Mouse (Mus musculus) layer of hippocampus, adult 11-12 months (tissue): ENCODE measurements around the gene Brwd1.
"Not testable (repeated sequence)": the region's sequence is repeated elsewhere in the genome, so short reads cannot be mapped to it uniquely, and the experiment has no call there.

ENCODE experiments used
- DNase-seq: peaks from one replicate; pipeline ENCODE4 v3.0.0; 2022; ENCODE audit warnings: low spot score

Brwd1 gene

GRCm38 (mm10) chr16:96080524-96080923 lies 1.8 kb downstream of the Brwd1 start:
- DNase-seq = no peak

- DNase-seq = no peak
Observed at GRCm38 (mm10) chr16:96068364-96068763, 14.0 kb downstream of the Brwd1 start.

DNA sequence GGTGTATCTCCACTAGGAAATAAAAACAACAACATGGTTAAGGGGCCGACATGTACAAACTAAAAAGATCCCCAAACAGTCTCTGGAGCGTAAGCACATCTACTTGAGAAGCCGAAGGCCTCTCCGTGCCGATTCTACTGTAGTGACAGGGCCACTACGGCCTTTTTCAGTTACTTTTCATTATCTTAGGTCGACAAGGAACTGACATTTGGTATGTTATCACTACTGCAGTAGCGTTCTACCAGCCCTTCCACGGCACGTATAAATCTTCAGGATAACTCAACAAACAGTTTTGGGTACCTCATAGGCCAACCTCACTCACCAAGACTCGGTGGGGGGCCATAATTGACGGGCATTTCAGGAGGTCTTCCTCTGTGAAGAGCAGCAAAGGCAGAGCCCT lies 16.2 kb downstream of the Brwd1 start:
- DNase-seq = no peak

GRCm38 (mm10) chr16:96064649-96065048 lies 17.7 kb downstream of the Brwd1 start:
- no peak for DNase-seq

- DNase-seq = peak; percentile 28
Observed at GRCm38 (mm10) chr16:96044096-96044495, 38.2 kb downstream of the Brwd1 start.

DNA sequence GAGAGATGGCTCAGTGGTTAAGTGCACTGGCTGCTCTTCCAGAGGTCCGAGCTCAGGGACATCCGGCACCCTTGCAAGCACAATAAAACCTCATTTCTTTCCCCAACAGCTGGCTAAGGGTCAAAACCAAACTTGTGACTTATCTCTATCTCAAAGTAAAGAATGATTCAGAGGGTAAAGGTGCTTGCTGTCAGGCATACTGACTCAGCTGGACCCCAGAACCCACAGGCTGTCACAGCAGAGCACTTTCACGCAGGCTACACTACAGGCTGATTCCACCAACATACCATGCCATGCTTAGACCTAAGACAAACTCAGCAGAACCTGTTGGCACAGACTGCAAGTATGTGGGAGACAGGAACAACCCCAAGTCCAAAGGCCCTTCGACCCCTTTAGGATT lies 41.6 kb downstream of the Brwd1 start:
- no peak for DNase-seq

GRCm38 (mm10) chr16:96039538-96039937 lies 42.8 kb downstream of the Brwd1 start:
- no peak for DNase-seq

- no peak for DNase-seq
Observed at GRCm38 (mm10) chr16:96034473-96034872, 47.9 kb downstream of the Brwd1 start.

DNA sequence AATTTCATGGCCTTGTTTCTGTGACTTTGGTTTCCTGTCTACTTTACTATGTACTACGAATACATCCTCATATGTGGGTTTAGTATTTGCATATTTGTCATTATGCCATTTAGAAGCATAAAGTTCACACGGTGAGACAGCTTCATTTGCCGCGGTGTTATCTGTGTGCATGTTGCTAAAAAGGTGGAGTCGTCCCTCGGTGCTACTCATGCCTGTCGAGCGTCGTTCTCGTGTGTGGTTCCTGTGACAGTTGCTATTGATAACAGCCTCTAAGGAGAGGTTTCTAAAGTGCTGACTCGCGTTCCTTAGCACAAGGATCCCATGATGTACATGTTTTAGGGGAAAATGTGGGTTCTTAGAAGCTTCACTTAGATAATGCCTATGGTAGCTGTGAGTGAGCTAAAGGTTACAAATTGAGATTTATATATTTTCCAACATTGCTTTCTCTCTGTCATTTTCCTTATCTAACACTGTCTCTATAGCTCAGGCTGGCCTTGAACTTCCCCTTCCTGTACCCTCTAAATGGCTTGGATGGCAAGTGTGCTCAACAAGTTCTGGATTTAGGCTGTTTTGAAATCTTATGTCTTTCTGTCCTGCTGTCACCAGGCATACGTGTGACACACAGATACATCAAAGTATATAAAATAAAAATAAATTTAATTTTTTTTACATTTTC lies 49.8 kb downstream of the Brwd1 start:
- no peak for DNase-seq

- no peak for DNase-seq
Observed at GRCm38 (mm10) chr16:96030476-96031102, 51.7 kb downstream of the Brwd1 start.

GRCm38 (mm10) chr16:96026256-96026655 lies 56.1 kb downstream of the Brwd1 start:
- no peak for DNase-seq

- DNase-seq = no peak
Observed at GRCm38 (mm10) chr16:96025244-96025643, 57.1 kb downstream of the Brwd1 start.

GRCm38 (mm10) chr16:96021045-96021444 lies 61.3 kb downstream of the Brwd1 start:
- DNase-seq = no peak

GRCm38 (mm10) chr16:96009124-96009523 lies 73.2 kb downstream of the Brwd1 start:
- not testable (repeated sequence) for DNase-seq

- DNase-seq = not testable (repeated sequence)
Observed at GRCm38 (mm10) chr16:96004278-96004677, 78.0 kb downstream of the Brwd1 start.

DNA sequence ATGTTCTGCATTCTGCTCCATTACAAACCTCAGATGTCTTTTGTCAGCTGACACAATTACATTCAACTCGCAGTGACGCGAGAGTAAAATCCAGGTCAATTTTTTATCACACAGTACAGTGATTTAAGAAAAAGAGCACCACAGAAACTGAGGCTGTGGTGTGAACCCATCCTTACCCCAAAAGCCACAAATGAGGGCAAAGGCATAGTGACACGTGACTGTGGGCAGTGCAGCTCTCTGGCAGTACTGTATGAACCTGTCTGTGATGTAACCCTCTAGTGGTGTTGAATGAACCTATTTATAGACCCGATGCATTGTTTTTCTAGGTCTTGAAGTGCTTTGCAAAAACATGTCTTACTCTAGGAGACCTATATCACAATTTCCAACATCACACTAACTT lies 83.0 kb downstream of the Brwd1 start:
- DNase-seq = no peak

GRCm38 (mm10) chr16:95996156-95996555 lies 86.2 kb downstream of the Brwd1 start:
- no peak for DNase-seq

GRCm38 (mm10) chr16:95994576-95994975 lies 87.8 kb downstream of the Brwd1 start:
- DNase-seq = peak; percentile 25

DNA sequence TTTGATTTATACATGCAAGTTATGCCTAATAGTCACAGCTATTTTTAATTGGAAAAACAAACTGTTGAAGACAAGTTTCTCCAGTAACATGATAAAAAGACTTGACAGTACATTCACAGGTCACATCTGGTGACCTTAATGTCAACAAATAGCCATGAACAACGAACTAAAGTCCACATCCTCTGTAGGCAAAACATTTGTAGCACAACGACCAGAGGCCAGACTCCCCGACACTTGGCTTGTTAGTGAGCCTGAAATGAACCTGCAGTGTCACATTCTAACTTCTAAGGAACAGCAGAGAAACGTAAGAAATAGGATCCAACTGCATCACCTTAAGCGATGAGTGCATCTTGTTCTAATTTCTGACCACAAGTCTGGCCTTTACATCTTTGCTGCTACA lies 89.7 kb downstream of the Brwd1 start:
- DNase-seq = no peak

- DNase-seq = no peak
Observed at GRCm38 (mm10) chr16:95991122-95991900, 91.0 kb downstream of the Brwd1 start.

GRCm38 (mm10) chr16:95990462-95991121 lies 91.7 kb downstream of the Brwd1 start, which contains the start of gene Psmg1:
Gene Psmg1 (minus strand): TSS chr16:95990960.
- peak; percentile 97 for DNase-seq

- DNase-seq = no peak
Observed at GRCm38 (mm10) chr16:95984911-95985310, 97.4 kb downstream of the Brwd1 start.
